Comparison of ENCODE assay signal across 31 mouse cellular contexts in the genomic region with DNA sequence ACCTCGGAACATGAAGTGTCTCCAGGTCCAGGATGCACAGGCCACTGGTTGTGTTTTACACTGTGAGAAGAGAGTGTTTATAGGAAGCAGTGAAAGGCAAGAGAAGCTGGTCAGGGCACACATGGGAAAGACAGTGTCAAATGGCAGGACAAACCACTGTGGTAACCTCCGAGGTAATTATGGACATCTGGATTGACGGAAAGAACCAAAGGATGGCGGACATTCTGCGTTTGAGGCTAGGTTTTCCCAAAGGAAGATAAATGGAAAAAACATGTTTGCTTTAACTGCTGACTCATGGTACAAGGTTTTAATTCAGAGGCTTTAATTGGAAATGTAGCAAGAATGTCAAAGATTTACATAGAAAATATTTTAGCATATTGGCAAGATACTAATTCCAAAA.
A peak's percentile ranks its signal among the peaks of the same experiment; 100 is the strongest.
DNase-seq lines count a peak whose midpoint lies in the region; ATAC-seq and TF ChIP-seq lines count a peak whose summit lies in the region.
"Had no signal": no experiment of that assay in that cellular context is flagged by ENCODE, and none has a peak within 500 bp of the region (broad histone marks: within the 10 kb centered on the region; RNA-seq: fewer than 3 reads in every experiment).

No protein-coding gene starts in this region.

- 45% methylated on average over 5 of the region's 5 CpGs for WGBS in embryonic facial prominence, embryonic 10.5 days
- 80% methylated on average over 5 of the region's 5 CpGs for WGBS in hindbrain, embryonic 13.5 days

- H3K4me1 ChIP-seq in embryonic facial prominence, embryonic 10.5 days = peaks cover 40% of the 10 kb centered on the region
- H3K4me1 ChIP-seq in embryonic fibroblast, embryonic 13.5 days (ENCODE audit: control insufficient read depth, insufficient read depth, low read length) = peaks cover 8% of the 10 kb centered on the region
- peaks cover 6% of the 10 kb centered on the region; the same call in 1 of the 2 replicates for H3K4me1 ChIP-seq in hindbrain, embryonic 13.5 days (replicated peaks)
- H3K4me1 ChIP-seq: forebrain, embryonic 12.5 days; forebrain, embryonic 15.5 days; intestine, embryonic 15.5 days had no signal

- no peak for TF ChIP-seq POLR2A in embryonic fibroblast, embryonic 13.5 days (IDR thresholded peaks at IDR 0.05; ENCODE audit: low read depth, low read length)

- ATAC-seq in hindbrain, embryonic 13.5 days (ENCODE audit: low FRiP score) = no peak
- ATAC-seq: activated CD4-positive, CD25-positive, alpha-beta regulatory T cell, adult 4 months; forebrain, embryonic 15.5 days; hindbrain, embryonic 16.5 days; intestine, embryonic 15.5 days had no signal

- H3K27ac ChIP-seq in embryonic facial prominence, embryonic 10.5 days (replicated peaks) = no peak overlapping the region; the same call in 1 of the 2 replicates
- peak overlapping the region; percentile 21; the same call in 1 of the 2 replicates for H3K27ac ChIP-seq in embryonic fibroblast, embryonic 13.5 days (ENCODE audit: insufficient read depth, low read length)
- H3K27ac ChIP-seq in hindbrain, embryonic 13.5 days = no peak overlapping the region
- H3K27ac ChIP-seq: forebrain, embryonic 12.5 days; forebrain, embryonic 15.5 days; heart, embryonic 10.5 days; heart, embryonic 13.5 days; intestine, embryonic 15.5 days had no signal

- H3K9ac ChIP-seq in hindbrain, embryonic 13.5 days = no peak overlapping the region
- H3K9ac ChIP-seq: embryonic facial prominence, embryonic 15.5 days; forebrain, embryonic 12.5 days; forebrain, embryonic 15.5 days; heart, embryonic 13.5 days; intestine, embryonic 15.5 days had no signal

- peak; percentile 55 for DNase-seq in embryo, embryonic 10 days (ENCODE audit: low spot score)
- DNase-seq in embryo, embryonic 9.5 days (ENCODE audit: extremely low spot score) = no peak
- peak; percentile 62 for DNase-seq in NIH3T3 (ENCODE audit: low read depth)
- peak; percentile 46 for DNase-seq in embryonic facial prominence, embryonic 10.5 days (ENCODE audit: low spot score)
- no peak for DNase-seq in cerebellum, postnatal 4 days (ENCODE audit: low spot score in 2 of 2)
- DNase-seq in right cerebral cortex, postnatal 14 days = no peak
- DNase-seq: adrenal gland, adult 8-10 months; adrenal gland, postnatal 25 days; B cell, adult 2 months; cerebellum, adult 11-12 months; cerebellum, adult 8-10 months; cerebellum, postnatal 10 days; cerebellum, postnatal 36 days; gastrocnemius, postnatal 25 days; heart, adult 18-20 months; heart, postnatal 14 days; heart, postnatal 4 days; kidney, adult 2 months had no signal

- H3K4me2 ChIP-seq in hindbrain, embryonic 13.5 days = no peak overlapping the region
- H3K4me2 ChIP-seq: embryonic facial prominence, embryonic 15.5 days; forebrain, embryonic 12.5 days; forebrain, embryonic 15.5 days; heart, embryonic 13.5 days; intestine, embryonic 15.5 days had no signal

- H3K36me3 ChIP-seq in embryonic facial prominence, embryonic 10.5 days (replicated peaks) = no peaks in the 10 kb centered on the region
- H3K36me3 ChIP-seq in hindbrain, embryonic 13.5 days = no peaks in the 10 kb centered on the region
- H3K36me3 ChIP-seq: embryonic facial prominence, embryonic 15.5 days; forebrain, embryonic 12.5 days; forebrain, embryonic 15.5 days; G1E; heart, embryonic 10.5 days; heart, embryonic 13.5 days; intestine, embryonic 15.5 days had no signal

- H3K4me3 ChIP-seq in embryonic facial prominence, embryonic 10.5 days = no peak overlapping the region
- no peak overlapping the region for H3K4me3 ChIP-seq in embryonic fibroblast, embryonic 13.5 days (ENCODE audit: insufficient read depth, low read length)
- H3K4me3 ChIP-seq in hindbrain, embryonic 13.5 days = no peak overlapping the region
- H3K4me3 ChIP-seq: embryonic facial prominence, embryonic 15.5 days; erythroblast, embryonic 14.5 days; forebrain, embryonic 12.5 days; forebrain, embryonic 15.5 days; heart, embryonic 10.5 days; heart, embryonic 13.5 days; intestine, embryonic 15.5 days had no signal

- H3K9me3 ChIP-seq in embryonic facial prominence, embryonic 10.5 days = no peaks in the 10 kb centered on the region
- no peaks in the 10 kb centered on the region for H3K9me3 ChIP-seq in hindbrain, embryonic 13.5 days
- H3K9me3 ChIP-seq: embryonic facial prominence, embryonic 15.5 days; forebrain, embryonic 12.5 days; forebrain, embryonic 15.5 days; G1E; heart, embryonic 10.5 days; heart, embryonic 13.5 days; intestine, embryonic 15.5 days had no signal

- TF ChIP-seq CTCF in embryonic fibroblast, embryonic 13.5 days (IDR thresholded peaks at IDR 0.05; ENCODE audit: borderline replicate concordance, insufficient read depth, low read length) = no peak

- H3K27me3 ChIP-seq in embryonic facial prominence, embryonic 10.5 days (replicated peaks; ENCODE audit: low read depth, poor library complexity, severe bottlenecking) = peaks cover 6% of the 10 kb centered on the region
- 0 out of 2 replicates have a peak, but pooled peaks cover 2% of the 10 kb centered on the region for H3K27me3 ChIP-seq in hindbrain, embryonic 13.5 days
- H3K27me3 ChIP-seq: CH12.LX; embryonic facial prominence, embryonic 15.5 days; forebrain, embryonic 12.5 days; forebrain, embryonic 15.5 days; heart, embryonic 13.5 days; intestine, embryonic 15.5 days had no signal

Comparison
In these comparisons a context has a peak if more than half of its experiments do, and no peak if none do; other contexts are left out.
1. DNase-seq: peak in embryo, embryonic 10 days (single experiment), NIH3T3 (single experiment) and embryonic facial prominence, embryonic 10.5 days (single experiment); none in embryo, embryonic 9.5 days (single experiment), cerebellum, postnatal 4 days (0 of 2) and right cerebral cortex, postnatal 14 days (single experiment).